Mouse (Mus musculus): ENCODE data around the gene Smim27.
"Not testable (repeated sequence)": the region's sequence is repeated elsewhere in the genome, so short reads cannot be mapped to it uniquely, and the experiment has no call there.

The Smim27 gene

DNA sequence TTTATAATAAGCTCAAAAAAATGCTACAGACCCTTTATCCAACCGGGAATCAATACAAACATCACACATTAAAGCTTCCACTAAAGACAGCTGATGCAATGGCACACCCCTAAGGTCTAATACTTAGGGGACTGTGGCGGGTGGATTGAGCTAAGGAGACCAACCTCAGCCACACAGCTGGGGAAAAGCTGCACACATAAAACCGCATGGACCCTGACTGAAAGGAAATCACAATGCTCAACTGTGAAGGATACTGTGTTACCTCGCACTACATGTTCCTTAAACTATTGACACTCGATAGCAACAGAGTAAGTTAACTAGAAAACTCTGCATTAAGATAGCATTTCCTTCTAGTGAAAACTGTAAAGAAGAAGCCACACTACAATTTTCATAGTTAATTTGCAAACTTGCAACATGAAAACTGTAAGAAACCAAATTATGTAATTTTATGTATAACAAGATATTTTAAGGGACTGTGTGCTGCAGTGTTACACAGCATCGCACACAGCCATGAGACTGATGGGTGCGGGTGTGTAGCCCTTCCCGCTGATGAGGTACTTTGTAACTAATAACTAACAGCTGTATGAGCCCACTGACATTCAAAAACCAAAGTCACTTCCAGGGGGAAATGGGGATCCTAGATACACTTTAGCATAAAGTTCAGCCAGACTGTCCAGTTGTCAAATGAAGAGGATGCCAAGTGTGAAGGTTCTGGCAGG lies 14.8 kb upstream of the Smim27 start:
- no peak for DNase-seq (ENCODE audit: low spot score in 2 of 2)

DNA sequence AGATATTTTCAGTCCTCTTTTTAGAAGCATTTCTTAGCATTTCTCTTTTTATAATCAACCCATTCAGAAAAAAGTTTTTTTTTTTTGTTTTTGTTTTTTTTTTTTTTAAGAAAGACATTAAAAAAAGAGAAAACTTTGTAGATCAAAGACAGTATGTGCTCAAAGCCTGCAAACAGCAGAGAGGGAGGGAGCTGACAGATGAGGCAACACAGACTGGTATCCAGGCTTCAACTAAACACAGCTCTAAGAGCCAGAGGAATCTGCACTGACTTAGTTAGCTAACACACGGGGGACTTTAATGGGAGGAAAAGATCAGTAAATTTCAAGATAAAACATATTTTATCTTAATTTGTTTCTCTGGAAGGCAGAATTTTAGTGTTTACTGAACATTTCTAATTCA lies 5.1 kb upstream of the Smim27 start:
- no peak for DNase-seq (ENCODE audit: low spot score in 2 of 2)

GRCm38 (mm10) chr4:40267681-40268080 lies 1.7 kb upstream of the Smim27 start:
- DNase-seq (ENCODE audit: low spot score in 2 of 2) = no peak

GRCm38 (mm10) chr4:40268204-40268813 lies 1.1 kb upstream of the Smim27 start:
- peak; percentile 95 for DNase-seq (ENCODE audit: low spot score in 2 of 2)

DNA sequence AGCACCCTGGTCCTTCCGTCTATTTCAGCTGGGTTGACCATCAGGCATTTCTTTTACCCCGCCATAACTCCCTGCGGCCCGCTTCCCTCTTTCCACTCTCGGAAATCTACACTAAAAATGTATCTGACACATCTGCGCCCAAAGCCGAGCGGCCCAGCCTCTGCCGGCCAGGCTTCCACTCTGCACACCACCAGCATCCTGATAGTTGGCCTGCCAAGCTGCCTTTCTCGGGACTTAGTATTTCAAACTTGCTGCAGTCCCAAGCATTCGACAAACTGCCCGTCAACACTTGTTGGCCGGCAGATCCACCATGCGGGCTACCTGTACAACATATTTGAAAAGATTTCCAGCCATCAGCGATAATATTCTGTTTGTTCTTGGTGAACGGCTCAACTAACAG lies 544 bp upstream of the Smim27 start:
- peak in 1 of 2 experiments; percentile 29 for DNase-seq (ENCODE audit: low spot score in 2 of 2)

DNA sequence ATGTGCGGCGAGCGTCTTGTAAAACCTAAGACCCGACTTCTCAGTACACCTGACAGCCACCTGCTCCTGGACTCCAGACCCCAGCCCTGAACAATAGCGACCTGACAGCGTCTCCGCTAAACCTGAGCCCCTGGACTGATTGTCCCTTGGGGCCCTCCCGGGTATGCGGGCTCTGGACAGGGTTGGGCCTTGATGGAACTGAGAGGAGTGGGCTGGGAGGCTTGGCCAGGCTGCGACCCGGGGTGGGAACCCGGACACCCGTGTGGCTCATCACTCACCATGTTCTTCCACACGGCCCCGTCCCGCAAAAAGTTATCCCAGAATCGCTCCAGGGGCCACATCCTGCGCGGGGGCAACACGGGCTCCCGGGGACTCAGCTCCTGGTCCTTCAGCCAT lies 9.5 kb downstream of the Smim27 start:
- DNase-seq (ENCODE audit: low spot score in 2 of 2) = no peak

- DNase-seq (ENCODE audit: low spot score in 2 of 2) = peak; percentile 88 to 95
Observed at GRCm38 (mm10) chr4:40279276-40279900, 10.0 kb downstream of the Smim27 start, which contains the start of gene Ndufb6. TSS of gene Ndufb6 (minus strand) at chr4:40279421.

GRCm38 (mm10) chr4:40285582-40285981 lies 16.2 kb downstream of the Smim27 start:
- peak; percentile 37 to 79 for DNase-seq (ENCODE audit: low spot score in 2 of 2)

- no peak for DNase-seq (ENCODE audit: low spot score in 2 of 2)
Observed at GRCm38 (mm10) chr4:40287415-40287814, 18.0 kb downstream of the Smim27 start.

- DNase-seq (ENCODE audit: low spot score in 2 of 2) = no peak
Observed at GRCm38 (mm10) chr4:40289046-40289445, 19.7 kb downstream of the Smim27 start.

DNA sequence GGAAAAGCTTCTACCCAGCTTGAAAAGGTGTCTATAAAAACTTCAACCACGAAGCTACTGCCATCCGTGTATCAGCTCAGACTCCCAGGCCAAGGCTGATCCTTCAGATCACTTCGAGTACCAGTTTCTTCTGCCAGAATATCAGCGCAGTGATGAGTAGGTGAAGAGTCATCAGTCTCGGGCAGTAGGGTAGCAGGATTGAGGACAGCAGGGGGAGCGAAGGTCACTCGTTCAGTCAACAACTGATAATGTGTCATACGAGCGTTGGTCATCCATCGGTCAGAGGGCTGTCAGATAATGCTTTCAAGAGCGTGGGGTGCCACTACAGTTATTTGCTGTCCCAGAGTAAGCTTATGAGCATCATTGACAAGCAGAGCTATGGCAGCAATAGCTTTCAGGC lies 22.1 kb downstream of the Smim27 start:
- DNase-seq (ENCODE audit: low spot score in 2 of 2) = not testable (repeated sequence)

GRCm38 (mm10) chr4:40299169-40299568 lies 29.8 kb downstream of the Smim27 start:
- no peak for DNase-seq (ENCODE audit: low spot score in 2 of 2)

DNA sequence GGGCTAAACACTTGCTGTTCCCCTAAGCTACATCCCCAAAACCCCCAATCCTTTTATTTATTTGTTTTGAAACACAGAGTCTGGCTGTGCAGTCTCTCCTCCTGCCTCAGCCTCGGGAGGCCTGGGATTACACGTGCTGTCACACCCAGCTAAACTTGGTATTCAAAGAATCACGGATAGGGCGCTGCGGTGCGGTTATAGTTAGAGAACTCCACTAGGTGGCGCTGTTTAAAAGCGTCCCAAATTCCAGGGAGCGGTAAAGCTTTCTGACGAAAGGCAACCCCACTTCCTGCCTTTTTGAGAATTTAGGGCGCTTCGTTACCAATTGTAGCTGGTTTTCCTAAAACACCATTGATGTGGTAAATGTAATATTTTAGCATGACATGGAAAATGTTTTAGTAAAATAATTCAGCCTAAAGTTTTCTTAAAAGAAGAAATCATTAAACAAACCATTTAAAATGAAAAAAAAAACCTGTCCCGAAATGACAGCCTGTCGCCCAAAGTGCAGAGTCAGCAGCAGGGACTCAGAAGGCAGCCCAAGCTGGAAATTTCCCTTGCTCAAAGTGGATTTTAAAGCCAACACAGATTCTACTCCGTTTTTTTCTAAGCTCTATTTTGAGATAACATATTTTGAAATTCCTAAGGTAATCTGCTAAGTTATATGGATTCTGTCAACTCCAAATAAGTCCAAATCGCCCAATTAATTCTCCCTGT lies 31.9 kb downstream of the Smim27 start:
- DNase-seq (ENCODE audit: low spot score in 2 of 2) = peak; percentile 29 to 71

DNA sequence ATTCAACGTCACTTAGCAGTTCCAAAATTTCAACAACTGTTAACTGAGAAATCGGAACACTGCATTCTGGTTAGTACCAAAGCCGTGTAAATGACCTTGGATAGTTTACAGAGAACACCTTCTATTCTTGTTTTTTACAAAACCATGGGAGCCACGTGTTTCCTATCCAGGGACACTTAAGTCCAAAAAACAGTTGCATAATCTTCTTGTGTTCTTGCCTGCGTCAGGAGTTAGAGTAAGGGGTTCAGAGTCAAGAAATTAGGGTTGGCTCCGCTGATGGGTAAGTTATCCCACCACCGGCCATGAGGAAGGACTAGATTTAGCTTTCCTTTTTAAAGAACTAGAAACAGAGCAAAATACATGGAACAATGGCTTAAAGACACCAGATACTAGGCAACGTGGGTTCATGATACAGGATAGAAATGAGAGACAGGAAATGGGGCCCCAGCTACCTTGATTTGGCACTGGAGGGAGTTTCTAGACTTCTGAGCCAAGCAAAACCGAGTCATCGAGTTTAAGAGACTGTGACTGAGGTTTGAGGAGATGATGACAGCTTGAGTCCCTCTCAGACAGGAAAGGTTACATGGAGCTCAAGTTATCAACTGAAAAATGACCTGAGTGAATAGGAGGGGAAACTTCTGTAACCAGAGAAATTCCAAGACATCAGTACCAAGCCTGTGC lies 33.2 kb downstream of the Smim27 start:
- DNase-seq (ENCODE audit: low spot score in 2 of 2) = no peak

DNA sequence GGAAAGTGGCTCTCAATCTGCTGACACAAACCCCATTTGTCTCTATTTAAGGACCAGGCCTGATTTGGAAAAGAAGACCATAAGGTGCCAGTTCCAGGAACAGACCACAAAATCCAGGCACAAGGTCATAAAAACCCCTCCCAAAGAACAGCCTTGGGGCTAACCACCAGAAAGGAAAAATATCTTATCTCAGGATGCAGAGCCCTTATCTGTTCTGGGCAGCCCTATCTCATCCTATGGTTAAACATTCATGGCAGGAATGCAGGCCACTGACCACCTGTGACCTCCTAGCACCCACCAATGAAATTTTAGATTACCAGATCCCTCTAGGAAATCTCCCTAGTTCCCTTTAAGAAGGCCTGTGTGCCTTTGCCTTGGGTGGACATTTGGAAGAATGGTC lies 40.3 kb downstream of the Smim27 start:
- DNase-seq (ENCODE audit: low spot score in 2 of 2) = no peak

GRCm38 (mm10) chr4:40310796-40311383 lies 41.5 kb downstream of the Smim27 start:
- no peak for DNase-seq (ENCODE audit: low spot score in 2 of 2)

- no peak for DNase-seq (ENCODE audit: low spot score in 2 of 2)
Observed at GRCm38 (mm10) chr4:40312213-40312612, 42.8 kb downstream of the Smim27 start.

GRCm38 (mm10) chr4:40313026-40313425 lies 43.6 kb downstream of the Smim27 start:
- no peak for DNase-seq (ENCODE audit: low spot score in 2 of 2)

GRCm38 (mm10) chr4:40317404-40317803 lies 48.0 kb downstream of the Smim27 start:
- DNase-seq (ENCODE audit: low spot score in 2 of 2) = no peak
